Mouse (Mus musculus) lung, embryonic 14.5 days (tissue): ENCODE measurements around the gene Zfp592. TPM values are rescaled to one million over a fixed set of nuclear protein-coding genes. Genes with fewer than 3 reads are reported as not detected.
A peak's percentile ranks its signal among the peaks of the same experiment; 100 is the strongest.

Experiments
- ATAC-seq: fragments of 200-750 bp; cut with Nextera tagmentation; 2 replicates; pipeline ENCODE4 v1.8.0; 2017; ENCODE audit warnings: mild to moderate bottlenecking, moderate TSS enrichment, moderate library complexity; ENCODE audit not compliant: insufficient read depth
- DNase-seq: peaks from one replicate; pipeline ENCODE4 v3.0.0-alpha.2; 2015
- H3K27ac ChIP-seq: fragments of 300-500 bp; sonication (generic); 2 replicates; pipeline ENCODE4 v1.5.1; 2014; ENCODE audit warnings: low read depth, mild to moderate bottlenecking, moderate library complexity
- H3K27me3 ChIP-seq: fragments of 300-500 bp; sonication (generic); 2 replicates; pipeline ENCODE4 v1.6.1; 2014; ENCODE audit warnings: low read length, control low read depth; ENCODE audit not compliant: insufficient read depth
- H3K36me3 ChIP-seq: fragments of 300-500 bp; sonication (generic); 2 replicates; pipeline ENCODE4 v1.6.1; 2014; ENCODE audit warnings: control low read depth; ENCODE audit not compliant: insufficient read depth
- H3K4me1 ChIP-seq: fragments of 300-500 bp; sonication (generic); 2 replicates; pipeline ENCODE4 v1.6.1; 2014; ENCODE audit warnings: antibody characterized with exemption, control low read depth; ENCODE audit not compliant: insufficient read depth
- H3K4me2 ChIP-seq: fragments of 300-500 bp; sonication (generic); 2 replicates; pipeline ENCODE4 v1.6.1; 2014; ENCODE audit warnings: mild to moderate bottlenecking
- H3K4me3 ChIP-seq: fragments of 300-500 bp; sonication (generic); 2 replicates; pipeline ENCODE4 v1.5.1; 2014; ENCODE audit warnings: low read depth, low read length
- H3K9ac ChIP-seq: fragments of 300-500 bp; sonication (generic); 2 replicates; pipeline ENCODE4 v1.6.1; 2014
- H3K9me3 ChIP-seq: fragments of 300-500 bp; sonication (generic); 2 replicates; pipeline ENCODE4 v1.6.1; 2016; ENCODE audit warnings: low read depth, low read length, control low read depth
- CTCF ChIP-seq: IDR thresholded peaks from 2 replicates; pipeline ENCODE4 v1.5.1; 2016; ENCODE audit warnings: antibody characterized with exemption, low read depth
- WGBS: fragments of 180-500 bp; shearing (Covaris S2); extraction: QIAGEN DNeasy Blood & Tissue Kit; methylation state at CpG from one replicate; pipeline ENCODE4 v1.1.7; 2014; 5-methylcytosine and 5-hydroxymethylcytosine counted together
- polyA plus RNA-seq: library from polyadenylated mRNA; unstranded; fragments of >200 nt; fragmentation: Nextera tagmentation; extraction: Ambion mirVana; gene quantifications from 2 replicates; pipeline ENCODE4 v1.2.1, GENCODE M21; 2014

Zfp592 gene
- polyA plus RNA-seq, 1 experiment from 2014 or later, result 18.1 TPM

- WGBS, result 28% methylated on average over 6 of the region's 6 CpGs
- Histone ChIP-seq H3K4me1 (peaks cover 5% of the 10 kb centered on the region; the same call in 1 of the 2 replicates), H3K27ac (peak overlapping the region; percentile 30; the same call in 1 of the 2 replicates)
These were observed 6.9 kb upstream of the Zfp592 start for GRCm38 (mm10) chr7:80986458-80987187.

GRCm38 (mm10) chr7:80987805-80988625 is 5.5 kb upstream of the Zfp592 start:
- H3K27ac ChIP-seq, result no peak overlapping the region
- 38% methylated on average over 4 of the region's 4 CpGs for WGBS
- ATAC-seq, result no peak
- H3K27me3 ChIP-seq, result no peaks in the 10 kb centered on the region
- H3K36me3 ChIP-seq, result no peaks in the 10 kb centered on the region
- TF ChIP-seq CTCF, result no peak
- peaks cover 5% of the 10 kb centered on the region; the same call in 1 of the 2 replicates for H3K4me1 ChIP-seq
- H3K9ac ChIP-seq, result no peak overlapping the region
- no peak overlapping the region for H3K4me2 ChIP-seq
- no peak for DNase-seq
- H3K9me3 ChIP-seq, result no peaks in the 10 kb centered on the region
- no peak overlapping the region for H3K4me3 ChIP-seq

More at GRCm38 (mm10) chr7:80986458-80987187, 6.9 kb upstream of the Zfp592 start:
- Histone ChIP-seq H3K36me3 (no peaks in the 10 kb centered on the region), H3K4me3 (no peak overlapping the region), H3K27me3 (no peaks in the 10 kb centered on the region), H3K4me2 (no peak overlapping the region), H3K9me3 (no peaks in the 10 kb centered on the region), H3K9ac (no peak overlapping the region)
- no peak for ATAC-seq
- DNase-seq, result peak; percentile 19
- no peak for TF ChIP-seq CTCF

GRCm38 (mm10) chr7:80990276-80990675 is 3.2 kb upstream of the Zfp592 start:
- Histone ChIP-seq H3K4me2 (no peak overlapping the region), H3K36me3 (no peaks in the 10 kb centered on the region), H3K9ac (no peak overlapping the region), H3K9me3 (no peaks in the 10 kb centered on the region), H3K27ac (no peak overlapping the region), H3K4me1 (peaks cover 13% of the 10 kb centered on the region; the same call in 1 of the 2 replicates), H3K27me3 (no peaks in the 10 kb centered on the region), H3K4me3 (no peak overlapping the region)
- 93% methylated on average over 6 of the region's 6 CpGs for WGBS
- ATAC-seq, result no peak
- no peak for DNase-seq
- TF ChIP-seq CTCF, result no peak

- no peak for DNase-seq
- Histone ChIP-seq H3K9ac (no peak overlapping the region), H3K4me3 (peak overlapping the region; percentile 95; the same call in 1 of the 2 replicates), H3K9me3 (no peaks in the 10 kb centered on the region), H3K36me3 (0 out of 2 replicates have a peak, but pooled peaks cover 3% of the 10 kb centered on the region), H3K27me3 (no peaks in the 10 kb centered on the region), H3K4me2 (peak overlapping the region; percentile 84), H3K27ac (no peak overlapping the region), H3K4me1 (peaks cover 14% of the 10 kb centered on the region; the same call in 1 of the 2 replicates)
- no peak for TF ChIP-seq CTCF
- no peak for ATAC-seq
- WGBS, result 86% methylated on average over 5 of the region's 5 CpGs
These were observed 1.9 kb upstream of the Zfp592 start for GRCm38 (mm10) chr7:80991589-80991988.

GRCm38 (mm10) chr7:80992063-80992462 is 1.4 kb upstream of the Zfp592 start:
- peak overlapping the region; percentile 94 for H3K27ac ChIP-seq
- peak overlapping the region; percentile 96 for H3K9ac ChIP-seq
- 0 out of 2 replicates have a peak, but pooled peaks cover 3% of the 10 kb centered on the region for H3K36me3 ChIP-seq
- no peaks in the 10 kb centered on the region for H3K9me3 ChIP-seq
- no peaks in the 10 kb centered on the region for H3K27me3 ChIP-seq
- DNase-seq (peak; percentile 2), ATAC-seq (no peak)
- no peak for TF ChIP-seq CTCF
- H3K4me1 ChIP-seq, result peaks cover 14% of the 10 kb centered on the region; the same call in 1 of the 2 replicates
- peak overlapping the region; percentile 95 for H3K4me3 ChIP-seq
- peak overlapping the region; percentile 84 for H3K4me2 ChIP-seq
- 47% methylated on average over 6 of the region's 6 CpGs for WGBS

GRCm38 (mm10) chr7:80992631-80992979 is 876 bp upstream of the Zfp592 start:
- no peak for TF ChIP-seq CTCF
- Histone ChIP-seq H3K4me2 (peak overlapping the region; percentile 84), H3K9me3 (no peaks in the 10 kb centered on the region), H3K4me1 (peaks cover 14% of the 10 kb centered on the region; the same call in 1 of the 2 replicates), H3K27me3 (no peaks in the 10 kb centered on the region), H3K9ac (peak overlapping the region; percentile 96), H3K27ac (peak overlapping the region; percentile 94), H3K36me3 (0 out of 2 replicates have a peak, but pooled peaks cover 3% of the 10 kb centered on the region), H3K4me3 (peak overlapping the region; percentile 95)
- 2% methylated on average over 12 of the region's 12 CpGs for WGBS
- peak; percentile 48 for DNase-seq
- ATAC-seq, result no peak
